Mouse (Mus musculus): ENCODE results near the gene Twnk.
"Not testable (repeated sequence)": the region's sequence is repeated elsewhere in the genome, so short reads cannot be mapped to it uniquely, and the experiment has no call there.

Gene Twnk

DNA sequence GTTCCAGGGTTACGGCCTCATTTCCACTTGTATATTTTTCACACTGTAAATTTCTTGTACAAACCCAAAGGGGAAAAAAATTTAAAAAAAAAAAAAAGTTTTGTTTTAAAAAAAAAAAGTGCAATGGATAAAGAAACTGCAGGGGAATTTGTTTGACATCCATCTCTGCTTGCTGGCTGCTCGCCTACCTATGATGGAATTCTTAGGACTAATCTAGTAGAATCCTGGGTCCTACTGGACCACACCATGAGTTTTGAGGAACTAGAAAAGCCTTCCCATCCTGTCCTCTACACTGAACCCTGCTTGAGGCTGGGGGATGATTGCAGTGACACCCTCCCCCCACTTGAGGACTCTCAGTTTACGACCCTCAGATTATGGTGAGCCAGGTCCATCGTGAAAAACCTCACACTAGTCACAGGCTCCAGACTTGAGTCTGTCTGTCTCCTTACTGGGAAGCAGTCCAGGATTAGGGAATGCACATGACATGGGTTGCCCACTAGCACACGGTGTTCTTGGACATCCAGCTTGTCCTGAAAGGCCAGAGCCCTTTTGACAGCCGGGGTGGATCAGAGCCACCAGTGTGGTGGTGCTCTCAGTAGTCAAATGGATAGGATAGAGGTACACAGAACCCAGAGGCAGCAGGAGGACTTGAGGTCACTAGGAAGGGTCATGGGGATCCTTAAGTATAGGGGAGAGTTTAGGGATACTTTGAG lies 21.7 kb downstream of the Twnk start:
- no peak for DNase-seq

DNA sequence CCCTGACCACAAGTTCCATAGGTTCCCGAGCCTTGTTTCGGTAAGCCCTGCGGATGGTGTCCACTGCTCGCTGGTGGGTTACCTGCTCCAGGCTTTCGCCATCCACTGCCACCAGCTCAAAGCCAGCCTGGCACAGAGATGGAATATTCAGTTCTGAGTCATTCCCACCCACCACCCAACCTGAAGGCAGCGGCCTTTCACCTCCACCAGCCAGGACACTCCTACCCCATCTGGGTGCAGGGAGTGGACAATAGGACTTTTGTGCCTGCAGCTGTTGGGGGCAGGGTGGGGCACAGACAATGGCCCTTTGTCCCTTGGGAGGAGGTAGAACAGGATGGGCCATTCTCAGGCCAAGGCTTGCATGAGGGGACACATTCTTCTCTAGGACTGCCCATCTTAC lies 22.4 kb downstream of the Twnk start:
- DNase-seq = no peak

DNA sequence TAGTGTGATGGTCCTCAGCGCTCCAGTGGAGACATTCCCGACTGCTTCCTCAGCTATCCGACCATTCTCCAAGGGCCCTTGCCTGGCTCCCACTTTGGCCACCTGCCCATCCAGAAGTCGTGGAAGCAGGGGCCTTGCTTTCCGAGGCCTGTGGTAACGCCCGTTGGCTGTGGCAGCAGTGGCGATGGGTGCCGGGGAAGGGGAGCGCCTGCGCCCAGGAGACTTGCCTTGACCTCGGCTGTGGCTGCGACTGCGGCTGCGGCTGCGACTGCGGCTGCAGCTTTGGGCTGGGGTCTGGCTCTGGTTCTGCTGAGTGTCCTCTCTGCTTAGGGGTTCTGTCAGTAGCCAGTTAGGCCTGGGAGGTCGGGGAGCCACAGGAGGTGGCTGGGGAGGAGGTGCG lies 23.3 kb downstream of the Twnk start:
- DNase-seq = no peak

DNA sequence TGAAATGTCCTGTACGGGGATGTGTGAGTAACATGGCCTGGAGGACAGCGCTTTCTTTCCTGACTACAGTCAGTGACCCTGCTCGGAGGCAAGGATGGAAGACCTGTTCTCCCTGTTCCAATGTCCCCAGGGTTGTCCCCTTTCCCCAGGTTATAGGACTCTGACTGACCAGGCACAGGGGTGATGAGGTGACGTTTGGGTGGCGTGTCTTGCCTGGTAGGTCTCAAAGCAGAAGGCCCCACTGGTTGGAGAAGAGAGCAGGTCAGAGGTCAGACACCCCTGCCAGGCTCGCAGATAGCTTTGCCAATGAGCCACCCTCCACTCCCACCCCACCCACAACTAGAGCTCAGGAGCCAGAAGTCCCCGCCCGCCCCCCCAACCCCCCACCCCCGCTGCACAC lies 24.1 kb downstream of the Twnk start:
- no peak for DNase-seq

DNA sequence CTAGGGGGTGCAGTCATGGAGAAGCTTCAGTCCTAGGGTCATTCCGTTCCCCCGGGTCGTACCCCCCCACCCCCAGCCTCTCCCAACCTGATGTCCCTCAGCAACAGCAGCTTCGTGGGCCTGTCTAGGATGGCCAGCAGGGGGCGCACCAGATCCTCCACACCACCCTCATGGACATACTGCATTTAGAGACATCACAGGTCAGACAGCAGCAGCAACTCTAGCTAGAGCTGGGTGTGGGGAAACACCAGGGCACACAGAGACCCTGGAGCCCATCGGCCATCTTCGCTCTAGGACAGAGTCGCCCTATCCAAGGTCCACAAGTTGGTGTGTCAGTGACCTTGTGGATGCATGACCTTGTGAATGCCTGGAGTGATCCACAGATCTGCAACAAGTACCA lies 24.6 kb downstream of the Twnk start:
- DNase-seq = peak; percentile 59

DNA sequence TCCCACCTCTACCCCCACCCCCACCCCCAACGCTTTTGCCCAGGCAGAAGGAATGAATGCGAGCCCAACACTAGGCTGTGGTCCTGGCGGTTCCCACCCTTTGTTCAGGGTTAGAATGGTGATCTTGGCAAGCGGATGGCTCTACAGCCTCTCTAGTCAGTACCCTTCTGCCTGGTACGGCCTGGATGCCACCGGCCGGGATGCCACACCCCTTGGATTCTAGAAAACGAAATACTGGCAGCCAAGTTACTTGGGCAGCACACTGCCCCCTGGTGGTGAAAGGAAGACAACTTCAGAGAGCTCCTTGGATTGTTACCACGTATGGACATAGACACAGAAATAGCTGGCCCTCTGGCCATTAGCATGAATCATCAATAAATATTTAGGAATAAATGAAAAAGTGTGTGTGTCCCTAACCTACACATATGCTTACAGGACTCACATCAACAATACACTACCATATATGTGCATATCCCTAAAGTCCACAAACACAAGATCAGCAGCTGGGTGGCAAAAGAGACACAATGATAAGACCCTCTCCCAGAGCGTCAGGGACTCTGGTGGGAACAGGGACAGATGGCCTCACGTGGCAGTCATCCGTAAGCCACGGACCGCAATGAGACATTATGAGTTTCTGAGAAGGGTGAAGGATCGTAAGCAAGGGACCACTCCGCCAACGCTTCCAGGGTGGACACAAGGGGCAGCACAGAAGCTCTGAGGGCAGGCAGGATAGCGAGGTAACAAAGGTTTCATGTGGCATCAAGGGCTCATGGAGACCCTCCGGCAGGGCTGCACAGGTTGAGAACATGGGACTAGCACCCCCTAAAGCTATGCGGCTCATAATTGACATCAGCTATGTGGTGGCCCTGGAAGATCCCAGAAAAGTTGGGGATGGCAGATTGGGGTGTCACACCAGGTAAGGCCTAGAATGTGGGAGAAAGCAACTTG lies 25.6 kb downstream of the Twnk start:
- peak; percentile 54 for DNase-seq

DNA sequence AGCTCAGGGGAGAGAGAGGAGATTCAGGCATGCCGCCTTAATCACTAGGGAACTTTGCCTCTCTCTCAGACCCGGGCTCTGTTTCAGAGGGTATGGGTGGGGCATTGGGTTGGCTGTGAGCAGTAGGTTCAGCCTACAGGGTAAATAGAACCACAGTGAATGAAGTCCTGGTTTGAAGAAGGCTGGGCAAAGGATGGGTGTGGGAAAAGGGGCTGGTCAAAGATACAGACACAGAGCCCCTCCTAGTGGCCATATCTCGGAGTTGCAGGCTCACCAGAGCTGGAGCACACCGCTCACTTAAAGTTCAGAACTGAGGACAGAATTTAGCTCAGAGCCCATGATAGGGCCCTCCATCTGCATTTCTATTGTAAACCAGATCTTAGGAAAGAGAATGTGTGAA lies 26.3 kb downstream of the Twnk start:
- DNase-seq = peak; percentile 69

DNA sequence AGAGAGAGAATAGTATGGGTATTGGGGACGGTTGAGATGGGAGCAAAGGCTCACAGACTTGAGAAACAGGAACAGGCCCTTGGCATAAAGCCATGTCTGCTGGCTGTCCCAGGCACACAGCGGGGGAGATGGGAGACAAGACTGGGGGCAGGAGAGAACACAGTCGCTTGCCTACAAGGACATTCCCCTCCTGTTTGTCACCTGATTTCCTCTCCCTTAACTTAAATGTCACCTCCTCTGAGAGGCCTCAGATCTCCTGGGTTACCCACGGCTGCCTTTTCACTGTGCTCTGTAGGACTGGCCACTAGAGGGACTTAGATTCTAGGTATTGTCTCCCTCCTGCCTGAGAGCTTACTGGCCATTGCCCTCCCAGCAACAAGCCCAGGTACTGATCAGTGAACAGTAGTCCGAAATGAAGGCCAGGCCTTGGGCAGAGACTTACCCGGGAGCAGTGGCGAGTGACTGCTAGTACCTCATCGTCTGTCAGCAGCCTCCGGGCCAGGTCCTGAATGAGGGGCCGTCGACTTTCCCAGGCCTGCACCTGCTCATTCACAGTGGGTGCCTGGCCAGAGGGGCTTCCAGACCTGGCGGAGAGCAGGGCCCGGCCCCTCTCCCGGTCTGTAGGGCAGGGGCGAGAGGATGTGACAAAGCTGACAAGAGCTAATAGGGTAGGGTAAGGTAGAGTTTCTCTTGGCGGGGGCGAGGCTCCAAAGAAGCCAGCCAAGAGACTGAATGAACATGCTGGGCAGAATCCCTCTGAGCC lies 27.3 kb downstream of the Twnk start:
- DNase-seq = no peak

DNA sequence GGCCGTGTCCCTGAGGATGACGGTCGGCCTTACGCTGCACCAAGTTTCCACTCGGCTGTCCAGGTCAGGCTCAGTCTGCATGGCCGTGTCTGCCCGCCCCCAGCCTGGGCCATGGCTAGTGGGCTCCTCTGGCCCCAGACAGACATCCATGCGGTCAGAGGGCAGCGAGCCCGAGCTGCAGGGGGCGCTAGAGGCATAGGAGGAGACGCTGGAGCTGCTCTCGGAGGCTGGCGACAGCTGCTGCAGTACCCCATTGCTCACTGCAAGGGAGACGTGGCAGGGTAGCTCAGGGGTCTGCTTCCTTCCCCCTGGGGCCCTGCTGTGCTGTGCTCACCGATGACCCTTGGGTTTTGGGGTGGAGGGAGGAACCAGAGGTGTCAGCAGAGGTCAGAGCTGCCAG lies 31.4 kb downstream of the Twnk start:
- DNase-seq = peak; percentile 48

DNA sequence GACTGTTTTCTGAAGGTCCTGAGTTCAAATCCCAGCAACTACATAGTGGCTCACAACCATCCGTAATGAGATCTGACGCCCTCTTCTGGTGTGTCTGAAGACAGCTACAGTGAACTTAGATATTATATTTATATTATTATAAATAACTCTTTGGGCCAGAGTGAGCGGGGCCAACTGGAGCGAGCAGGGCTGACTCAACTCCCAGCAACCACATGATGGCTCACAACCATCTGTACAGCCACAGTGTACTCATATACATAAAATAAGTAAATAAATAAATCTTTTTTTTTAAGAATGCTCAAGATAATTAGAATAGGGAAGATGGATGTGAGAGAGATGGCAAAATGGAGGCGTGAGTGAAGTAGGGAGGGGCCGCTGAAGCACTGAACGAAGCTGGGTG lies 32.7 kb downstream of the Twnk start:
- not testable (repeated sequence) for DNase-seq

DNA sequence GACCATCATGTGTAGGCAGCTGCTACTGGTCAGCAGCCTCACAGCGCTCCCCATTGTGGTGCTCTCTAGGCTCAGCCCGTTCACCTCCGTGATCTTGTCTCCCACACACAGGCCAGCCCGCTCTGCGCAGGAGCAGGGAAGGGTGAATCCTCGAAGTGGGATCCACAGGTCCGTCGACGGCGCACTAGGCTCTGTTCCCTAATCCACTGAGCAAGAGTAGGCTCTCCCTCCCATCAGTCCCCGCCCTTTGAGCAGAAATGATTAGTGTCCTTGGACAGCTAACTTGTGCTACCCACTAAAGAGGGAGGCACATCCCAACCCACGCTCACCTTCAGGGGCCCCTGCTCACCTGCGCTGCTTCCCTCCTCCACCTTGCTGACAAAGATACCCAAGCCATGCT lies 34.8 kb downstream of the Twnk start:
- DNase-seq = no peak

DNA sequence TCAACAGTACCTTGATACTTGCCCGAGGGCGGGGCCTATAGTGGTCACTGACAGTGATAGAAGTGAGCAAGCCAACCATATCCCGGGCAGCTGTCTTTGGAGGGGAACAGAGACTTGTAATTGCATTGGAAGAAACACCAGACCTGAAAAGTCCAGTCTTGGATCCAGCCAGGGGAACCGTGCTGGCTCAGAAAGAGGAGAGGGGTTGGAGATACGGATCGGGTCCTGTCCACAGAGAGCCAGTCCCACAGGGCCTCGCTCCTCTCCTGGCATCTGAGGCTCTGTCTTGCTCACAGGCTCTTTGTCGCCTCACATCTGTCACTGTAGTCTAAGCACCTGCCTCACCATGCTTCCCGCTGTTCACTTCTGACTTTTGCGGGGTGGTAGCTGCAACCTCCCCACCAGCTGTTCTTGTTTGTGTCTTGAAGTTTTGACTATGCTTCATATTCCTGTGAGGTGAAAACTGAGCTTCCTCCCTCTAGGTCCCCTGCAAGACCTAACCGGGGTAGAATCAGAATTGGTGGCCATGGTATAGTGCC lies 39.0 kb downstream of the Twnk start:
- no peak for DNase-seq

DNA sequence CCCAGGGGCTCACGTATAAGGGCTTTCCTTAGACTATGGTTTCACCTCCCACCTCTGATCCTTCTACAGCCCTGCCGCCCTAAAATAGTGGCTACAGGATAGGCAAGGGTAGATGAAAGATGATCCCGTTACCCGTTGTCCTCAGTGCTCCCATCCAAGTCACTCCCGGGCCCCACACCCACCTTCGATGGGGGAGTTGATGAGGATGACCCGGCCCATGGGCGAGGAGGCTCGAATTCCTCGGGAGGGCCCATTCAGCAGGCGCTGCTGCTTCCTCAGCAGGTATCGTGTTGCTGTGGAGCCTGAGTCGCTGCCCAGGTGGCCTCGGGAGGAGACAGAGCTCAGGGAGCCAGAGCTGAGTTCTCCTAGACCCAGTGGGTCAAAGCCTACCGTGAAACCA lies 39.8 kb downstream of the Twnk start:
- no peak for DNase-seq

DNA sequence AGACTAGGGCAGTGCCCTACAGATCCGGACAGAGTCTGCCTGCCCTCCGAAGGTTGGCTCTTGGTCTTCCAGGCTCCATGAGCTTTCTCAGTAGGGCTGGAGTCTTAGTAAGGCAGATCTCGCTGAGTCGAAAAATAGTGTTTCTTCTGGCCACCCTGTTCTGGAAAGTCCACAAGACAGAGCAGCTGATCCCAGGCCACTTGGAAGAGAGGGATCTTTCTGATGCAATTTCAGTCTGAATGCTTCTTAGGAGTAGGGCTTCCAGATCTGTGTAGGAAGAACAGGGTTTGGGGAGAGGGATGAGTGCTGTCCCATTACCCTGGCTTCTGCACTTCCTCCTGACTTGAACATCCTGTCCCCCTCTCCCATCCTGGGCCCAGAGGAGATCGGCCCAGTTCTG lies 40.2 kb downstream of the Twnk start, which contains the start of gene Pdzd7:
Pdzd7 (minus strand) TSS at position 67 of the 400 bp plus-strand sequence.
- no peak for DNase-seq

DNA sequence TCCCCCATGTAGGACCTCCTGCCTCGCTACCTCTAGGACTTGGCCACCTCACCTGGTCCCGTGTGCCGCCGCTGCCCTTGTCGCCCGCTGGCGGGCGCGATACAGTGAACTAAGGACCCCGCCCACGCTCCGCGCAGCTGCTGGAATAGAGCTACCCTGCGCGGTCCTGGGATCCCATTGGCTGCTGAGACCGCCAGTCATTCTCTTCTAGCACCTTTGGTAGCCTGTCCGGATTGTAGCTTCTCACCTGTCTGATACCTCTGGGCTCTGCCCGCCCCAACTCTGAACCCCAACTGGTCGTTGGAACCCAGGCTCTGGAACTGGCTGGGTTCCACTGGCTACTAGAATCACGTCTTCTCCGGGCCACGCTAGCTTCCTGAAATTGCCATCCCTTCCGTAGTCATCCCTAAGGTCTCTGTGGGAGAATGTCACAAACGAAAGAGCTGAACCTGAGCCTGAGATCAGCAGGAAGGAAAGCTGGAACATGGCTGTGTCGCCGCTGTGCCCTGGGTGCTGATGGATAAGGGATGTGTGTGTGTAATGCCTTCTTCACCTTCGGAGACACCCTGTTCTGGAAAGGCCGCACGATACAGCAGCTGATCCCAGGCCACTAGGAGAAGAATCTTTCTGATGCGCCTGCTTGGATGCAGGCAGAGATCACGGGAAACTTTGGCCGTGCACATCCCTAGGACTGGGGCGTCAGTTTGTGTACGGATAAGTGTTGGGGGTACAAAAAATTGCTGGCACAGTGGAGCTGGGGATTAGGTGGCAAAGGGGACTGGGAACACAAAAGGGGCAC lies 41.3 kb downstream of the Twnk start:
- DNase-seq = peak; percentile 79

DNA sequence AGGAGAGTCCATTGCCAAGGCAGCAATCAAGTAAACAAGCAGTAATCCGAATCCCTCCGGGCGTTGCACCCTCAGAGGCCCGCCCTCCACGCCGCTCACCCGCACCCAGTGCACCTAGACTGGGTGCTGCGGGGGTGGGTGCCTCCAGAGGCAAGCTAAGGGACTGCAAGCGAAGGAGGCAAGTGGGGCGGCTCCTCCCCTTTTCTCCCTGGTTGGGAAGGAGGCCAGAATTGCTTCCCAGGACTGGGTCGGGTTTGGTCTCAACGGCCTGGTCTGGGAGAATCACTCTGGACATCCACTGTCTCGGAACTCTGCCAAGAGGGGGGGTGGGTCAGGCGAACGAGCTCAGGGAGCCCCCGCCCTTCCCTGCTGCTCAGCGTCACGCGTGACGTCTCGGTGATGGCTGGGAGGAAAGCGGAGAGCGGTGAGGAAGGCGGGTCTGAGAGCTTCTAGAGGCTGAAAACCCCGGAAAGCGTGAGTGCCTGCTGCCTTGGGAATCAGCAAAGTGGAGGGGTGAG lies 42.0 kb downstream of the Twnk start, which contains the start of gene Sfxn3:
Sfxn3 (plus strand) TSS at position 87 of the 518 bp plus-strand sequence.
- DNase-seq = peak; percentile 89

DNA sequence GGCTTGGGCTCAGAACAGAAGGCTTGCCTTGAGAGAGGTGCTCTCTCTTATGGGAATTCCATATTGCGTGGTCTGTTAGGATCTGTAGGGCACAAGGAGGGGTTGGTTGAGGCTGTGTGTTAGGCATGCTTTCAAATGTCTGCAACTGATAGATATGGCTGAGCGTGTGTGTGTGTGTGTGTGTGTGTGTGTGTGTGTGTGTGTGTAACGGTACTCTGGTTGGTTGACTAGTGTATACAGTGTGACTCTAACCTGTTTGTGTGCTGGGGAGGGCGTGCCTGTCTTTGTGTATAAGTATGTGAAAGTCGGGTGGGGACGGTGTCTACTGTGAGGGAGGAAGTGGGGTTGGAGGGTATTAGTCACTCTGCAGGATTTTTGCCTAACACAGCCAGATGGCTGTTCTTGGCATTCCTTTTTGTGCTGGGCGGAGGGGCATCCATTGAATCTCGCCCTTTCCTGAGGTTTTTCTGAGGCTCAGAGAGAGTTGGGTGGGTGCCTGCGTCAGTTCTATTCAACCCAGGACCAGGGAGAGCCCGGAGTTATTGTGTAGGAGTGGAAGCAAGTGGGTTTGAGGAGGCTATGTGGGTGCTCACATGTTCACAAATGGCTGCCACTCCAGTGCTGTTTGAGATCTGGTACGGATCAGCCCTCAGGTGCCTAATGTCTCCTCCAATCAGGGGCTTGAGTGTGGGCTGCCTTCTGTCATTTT lies 42.6 kb downstream of the Twnk start:
- peak; percentile 59 for DNase-seq

DNA sequence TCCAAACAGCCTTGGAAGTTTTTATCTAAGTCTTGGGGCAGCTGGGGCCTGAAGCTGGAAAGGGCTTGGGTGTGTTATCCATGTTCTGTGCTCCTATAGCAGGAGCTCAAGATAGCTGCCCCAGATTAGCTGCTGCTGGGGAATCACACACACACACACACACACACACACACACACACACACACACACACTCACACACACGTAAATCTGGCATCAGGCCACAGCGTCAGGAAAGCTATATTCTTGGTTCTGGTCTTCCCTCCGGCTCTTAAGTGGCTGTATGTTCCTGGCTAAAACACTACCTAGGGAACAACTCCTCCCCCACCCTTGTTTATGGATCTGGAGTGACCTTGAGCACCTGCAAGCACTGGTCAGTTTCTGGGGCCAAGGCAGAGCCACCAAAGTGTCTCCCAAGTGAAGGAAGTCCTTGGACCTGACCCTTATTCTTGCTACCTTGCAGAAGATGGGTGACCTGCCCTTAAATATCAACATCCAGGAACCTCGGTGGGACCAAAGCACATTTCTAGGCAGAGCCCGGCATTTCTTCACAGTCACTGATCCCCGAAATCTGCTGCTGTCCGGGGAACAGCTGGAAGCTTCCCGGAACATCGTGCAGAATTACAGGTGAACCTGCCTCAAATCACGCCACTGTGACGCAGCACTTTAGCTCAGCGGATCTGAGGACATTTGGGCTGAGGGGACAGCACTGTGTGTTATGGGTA lies 43.3 kb downstream of the Twnk start:
- no peak for DNase-seq

DNA sequence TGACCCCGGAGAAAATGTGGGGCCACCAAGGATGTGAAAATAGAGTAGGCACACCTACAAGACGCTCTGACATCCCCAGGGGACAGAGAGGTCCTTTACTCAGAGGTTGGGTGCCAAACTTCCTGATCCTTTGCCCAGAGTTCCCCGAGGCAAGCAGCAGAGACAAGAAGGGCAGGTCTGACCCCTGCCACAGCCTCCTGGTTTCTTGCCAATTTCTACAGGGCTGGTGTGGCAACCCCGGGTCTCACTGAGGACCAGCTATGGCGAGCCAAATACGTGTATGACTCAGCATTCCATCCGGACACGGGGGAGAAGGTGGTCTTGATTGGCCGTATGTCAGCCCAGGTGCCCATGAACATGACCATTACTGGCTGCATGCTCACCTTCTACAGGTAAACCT lies 44.1 kb downstream of the Twnk start:
- DNase-seq = no peak

DNA sequence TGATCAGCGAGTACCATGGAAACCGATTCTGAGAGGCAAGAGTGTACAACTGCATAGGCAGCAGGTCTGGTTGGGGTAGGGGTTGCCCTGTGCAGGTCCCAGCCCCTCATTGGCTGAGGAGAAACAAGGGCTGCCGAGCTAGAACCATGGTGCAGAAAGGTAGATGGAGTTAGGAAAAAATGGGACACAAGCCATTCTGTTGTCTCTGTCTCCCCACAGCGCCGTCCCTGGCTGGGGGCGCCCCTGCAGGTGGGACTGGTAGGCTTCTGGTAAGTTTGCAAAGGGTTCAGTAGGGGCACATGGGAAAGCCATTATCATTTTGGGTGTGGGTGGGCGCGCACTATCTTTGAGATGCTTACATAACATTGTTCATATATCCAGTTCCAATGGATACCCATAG lies 48.0 kb downstream of the Twnk start:
- no peak for DNase-seq
